Mouse (Mus musculus) MN1 (cell line): Measurements from ENCODE around the gene Plxna2.

Source experiments
- DNase-seq: peaks from one replicate; pipeline ENCODE4 v3.0.0-alpha.2; 2016; ENCODE audit warnings: low spot score

Gene Plxna2

GRCm38 (mm10) chr1:194820953-194821352 is 202.9 kb downstream of the Plxna2 start:
- no peak for DNase-seq

GRCm38 (mm10) chr1:194821721-194822120 is 203.7 kb downstream of the Plxna2 start:
- DNase-seq: no peak

GRCm38 (mm10) chr1:194828316-194828715 is 210.3 kb downstream of the Plxna2 start:
- no peak for DNase-seq

GRCm38 (mm10) chr1:194835238-194835637 is 217.2 kb downstream of the Plxna2 start:
- no peak for DNase-seq

GRCm38 (mm10) chr1:194836182-194836581 is 218.2 kb downstream of the Plxna2 start:
- DNase-seq: no peak

GRCm38 (mm10) chr1:194836671-194837070 is 218.7 kb downstream of the Plxna2 start:
- no peak for DNase-seq

- no peak for DNase-seq
Observed at GRCm38 (mm10) chr1:194839230-194839910, 221.4 kb downstream of the Plxna2 start.

GRCm38 (mm10) chr1:194843020-194843419 is 225.0 kb downstream of the Plxna2 start:
- no peak for DNase-seq

- no peak for DNase-seq
Observed at GRCm38 (mm10) chr1:194847014-194847413, 229.0 kb downstream of the Plxna2 start.

- no peak for DNase-seq
Observed at GRCm38 (mm10) chr1:194851242-194852064, 233.4 kb downstream of the Plxna2 start.

GRCm38 (mm10) chr1:194852065-194852358 is 234.0 kb downstream of the Plxna2 start:
- no peak for DNase-seq
